Mouse (Mus musculus) testis, adult 2 months (tissue): Measurements from ENCODE around the gene Ugt1a1. TPM values are rescaled to one million over a fixed set of nuclear protein-coding genes. Genes with fewer than 3 reads are reported as not detected.
A peak's percentile ranks its signal among the peaks of the same experiment; 100 is the strongest.

ENCODE experiments used
- H3K27ac ChIP-seq: fragments of 200-500 bp; 2 replicates; pipeline ENCODE4 v1.5.1; 2012; ENCODE audit warnings: low read depth, low read length; ENCODE audit not compliant: control insufficient read depth, insufficient read depth
- H3K27me3 ChIP-seq: fragments of 200-500 bp; 2 replicates; pipeline ENCODE4 v1.6.1; 2012; ENCODE audit warnings: mild to moderate bottlenecking, low read length, moderate library complexity; ENCODE audit not compliant: control insufficient read depth, insufficient read depth
- H3K36me3 ChIP-seq: fragments of 200-500 bp; 2 replicates; pipeline ENCODE4 v1.6.1; 2012; ENCODE audit warnings: mild to moderate bottlenecking, low read length; ENCODE audit not compliant: control insufficient read depth, insufficient read depth
- H3K4me1 ChIP-seq: fragments of 200-500 bp; 2 replicates; pipeline ENCODE4 v1.6.1; 2012; ENCODE audit warnings: low read length; ENCODE audit not compliant: control insufficient read depth, insufficient read depth
- H3K4me3 ChIP-seq: fragments of 200-500 bp; 2 replicates; pipeline ENCODE4 v1.5.1; 2012; ENCODE audit warnings: low read depth, mild to moderate bottlenecking, low read length, moderate library complexity, mixed read lengths; ENCODE audit not compliant: control insufficient read depth
- CTCF ChIP-seq: fragments of 200-500 bp; IDR thresholded peaks from 2 replicates; pipeline ENCODE4 v1.5.1; 2012; ENCODE audit warnings: low read depth, mild to moderate bottlenecking, inconsistent platforms, low read length, moderate library complexity; ENCODE audit not compliant: control insufficient read depth, insufficient read depth, insufficient replicate concordance
- POLR2A ChIP-seq: fragments of 200-500 bp; IDR thresholded peaks from 2 replicates; pipeline ENCODE4 v1.6.1; 2012; ENCODE audit warnings: low read depth, mild to moderate bottlenecking, inconsistent platforms, low read length, moderate library complexity; ENCODE audit not compliant: control insufficient read depth
- polyA plus RNA-seq: library from polyadenylated mRNA; depleted of rRNA; stranded (reverse); fragments of >200 nt; gene quantifications from 2 replicates; pipeline ENCODE4 v1.2.3, GENCODE M21; 2012

Gene Ugt1a1
- polyA plus RNA-seq, 1 experiment, result 0.94 TPM

DNA sequence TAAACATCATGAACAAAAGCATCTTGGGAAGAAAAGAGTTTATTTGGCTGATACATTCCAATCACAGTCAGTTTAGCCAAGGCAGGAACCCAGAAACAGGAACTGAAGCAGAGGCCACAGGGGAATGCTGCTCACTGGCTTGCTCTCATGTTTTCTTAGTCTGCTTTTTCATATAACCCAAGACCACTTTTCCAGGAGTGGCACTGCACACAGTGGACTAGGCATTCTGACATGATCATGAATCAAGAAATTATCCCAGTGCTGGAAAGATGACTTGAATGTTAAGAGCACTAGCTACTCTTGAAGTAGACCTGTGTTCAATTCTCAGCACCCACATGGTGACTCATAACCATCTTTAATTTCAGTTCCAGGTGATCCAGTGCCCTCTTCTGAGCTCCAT, 14.0 kb downstream of the Ugt1a1 start:
- TF ChIP-seq POLR2A, result no peak
- TF ChIP-seq CTCF, result no peak
- H3K4me1 ChIP-seq, result peaks cover 2% of the 10 kb centered on the region; the same call in 1 of the 2 replicates

DNA sequence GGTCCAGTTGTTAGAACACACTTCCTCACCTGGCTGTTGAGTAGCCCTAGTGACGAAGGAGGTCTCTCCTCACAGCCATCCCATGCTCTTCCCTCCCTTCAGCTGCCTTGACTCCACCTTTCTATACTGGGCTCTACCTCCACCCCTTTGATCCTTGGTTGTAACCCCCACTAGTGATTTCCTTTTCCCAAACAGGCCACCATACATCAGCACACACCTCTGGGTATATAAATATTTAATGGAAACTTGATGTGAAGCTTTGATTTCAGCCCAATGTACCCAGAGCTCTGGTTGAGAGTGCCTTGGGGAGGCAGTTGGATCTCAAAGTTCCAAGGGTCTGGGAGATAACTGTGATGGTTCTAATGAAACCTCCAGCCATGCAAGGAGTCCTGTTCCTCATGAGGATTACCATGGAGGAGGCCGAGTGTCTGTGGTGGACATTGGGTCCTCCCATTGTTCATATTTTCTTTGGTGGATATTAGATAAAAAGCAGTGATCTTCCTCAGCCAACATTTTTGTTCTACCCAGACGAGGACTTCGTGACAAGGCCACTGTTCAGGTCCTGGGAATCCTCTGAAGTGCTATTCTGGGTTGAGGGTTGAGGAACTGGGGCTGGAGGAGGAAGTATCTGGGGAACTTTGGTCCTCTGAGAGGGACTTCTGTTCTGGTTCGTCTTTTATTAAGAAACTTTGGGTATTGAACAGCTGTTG, 15.1 kb downstream of the Ugt1a1 start, which contains the start of gene Mroh2a:
TSS of gene Mroh2a (plus strand) at position 317 of the 710 bp plus-strand sequence.
- Histone ChIP-seq H3K27me3 (no peaks in the 10 kb centered on the region), H3K36me3 (no peaks in the 10 kb centered on the region; the same call in 1 of the 2 replicates), H3K4me1 (peaks cover 2% of the 10 kb centered on the region; the same call in 1 of the 2 replicates), H3K4me3 (peak within 1 kb of the TSS; percentile 77), H3K27ac (peak within 1 kb of the TSS; percentile 90)
- no peak for TF ChIP-seq CTCF

More for the DNA sequence above, 14.0 kb downstream of the Ugt1a1 start:
- Histone ChIP-seq H3K36me3 (no peaks in the 10 kb centered on the region; the same call in 1 of the 2 replicates), H3K27ac (no peak overlapping the region), H3K4me3 (peak overlapping the region; percentile 37; the same call in 1 of the 2 replicates), H3K27me3 (no peaks in the 10 kb centered on the region)

DNA sequence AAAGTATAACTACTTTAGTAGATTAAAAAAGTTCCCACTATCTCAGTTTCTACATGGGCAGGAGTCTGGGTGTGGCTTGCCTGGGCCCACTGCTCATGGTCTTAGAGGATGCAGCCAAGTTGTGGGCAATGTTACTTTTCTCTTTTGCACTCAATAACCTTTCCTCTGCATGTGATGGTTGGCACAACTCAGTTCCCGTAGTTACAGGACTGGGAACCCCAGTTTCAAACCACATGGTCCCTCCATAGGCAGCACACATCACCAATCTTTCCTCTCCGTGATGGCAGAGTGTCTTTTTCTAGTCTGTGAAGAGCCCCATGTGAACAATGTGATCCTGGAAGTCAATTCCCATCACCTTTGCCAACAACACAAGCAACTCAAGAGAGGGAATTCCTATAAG, 15.7 kb downstream of the Ugt1a1 start:
- no peaks in the 10 kb centered on the region; the same call in 1 of the 2 replicates for H3K36me3 ChIP-seq
- no peak for TF ChIP-seq CTCF
- no peak for TF ChIP-seq POLR2A
- peak overlapping the region; percentile 77 for H3K4me3 ChIP-seq
- H3K4me1 ChIP-seq, result peaks cover 2% of the 10 kb centered on the region; the same call in 1 of the 2 replicates
- H3K27ac ChIP-seq, result 0 out of 2 replicates have a peak overlapping the region, but pooled peaks have one; percentile 0
- H3K27me3 ChIP-seq, result no peaks in the 10 kb centered on the region

DNA sequence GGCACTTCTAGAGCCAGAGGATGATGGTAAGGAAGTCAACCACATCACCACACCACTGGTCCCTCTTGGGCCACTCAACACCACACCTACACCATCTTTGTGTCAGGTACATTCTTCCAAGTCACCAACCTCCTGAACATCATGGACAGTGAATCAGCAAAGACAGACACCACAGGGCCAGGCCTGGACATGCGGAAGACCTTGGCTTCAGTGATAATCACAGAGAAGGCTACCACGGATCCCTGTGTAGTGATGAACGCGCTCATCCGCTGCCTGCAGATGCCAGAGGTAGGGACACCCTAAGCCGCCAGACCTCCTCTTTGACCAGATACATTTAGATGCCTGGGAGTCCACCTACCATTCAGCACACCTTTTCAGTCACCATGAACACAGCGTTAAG, 16.4 kb downstream of the Ugt1a1 start:
- Histone ChIP-seq H3K27me3 (no peaks in the 10 kb centered on the region), H3K4me1 (peaks cover 2% of the 10 kb centered on the region; the same call in 1 of the 2 replicates), H3K4me3 (peak overlapping the region; percentile 77), H3K36me3 (no peaks in the 10 kb centered on the region; the same call in 1 of the 2 replicates), H3K27ac (no peak overlapping the region)
- TF ChIP-seq CTCF (no peak), POLR2A (no peak)

DNA sequence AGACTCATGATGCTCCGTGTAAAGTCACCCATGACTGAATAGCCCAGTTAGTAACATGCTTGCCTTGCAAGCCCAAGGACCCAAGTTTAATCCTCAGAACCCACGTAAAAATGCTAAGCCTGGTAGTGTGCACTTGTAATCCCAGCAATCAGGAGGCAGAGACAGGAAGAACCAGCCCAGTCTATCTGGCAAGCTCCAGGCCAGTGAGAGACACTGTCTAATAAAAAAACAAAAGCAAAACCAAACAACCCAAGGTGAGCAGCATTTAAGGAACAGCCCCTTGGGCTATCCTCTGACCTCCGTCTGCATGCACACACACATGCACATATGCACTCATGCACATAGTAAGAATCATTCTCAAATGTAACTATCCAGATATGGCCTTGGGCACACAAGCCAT, 17.8 kb downstream of the Ugt1a1 start:
- TF ChIP-seq POLR2A (no peak), CTCF (no peak)
- peaks cover 2% of the 10 kb centered on the region; the same call in 1 of the 2 replicates for H3K4me1 ChIP-seq
- no peaks in the 10 kb centered on the region; the same call in 1 of the 2 replicates for H3K36me3 ChIP-seq
- no peak overlapping the region for H3K4me3 ChIP-seq
- no peaks in the 10 kb centered on the region for H3K27me3 ChIP-seq
- H3K27ac ChIP-seq, result no peak overlapping the region

DNA sequence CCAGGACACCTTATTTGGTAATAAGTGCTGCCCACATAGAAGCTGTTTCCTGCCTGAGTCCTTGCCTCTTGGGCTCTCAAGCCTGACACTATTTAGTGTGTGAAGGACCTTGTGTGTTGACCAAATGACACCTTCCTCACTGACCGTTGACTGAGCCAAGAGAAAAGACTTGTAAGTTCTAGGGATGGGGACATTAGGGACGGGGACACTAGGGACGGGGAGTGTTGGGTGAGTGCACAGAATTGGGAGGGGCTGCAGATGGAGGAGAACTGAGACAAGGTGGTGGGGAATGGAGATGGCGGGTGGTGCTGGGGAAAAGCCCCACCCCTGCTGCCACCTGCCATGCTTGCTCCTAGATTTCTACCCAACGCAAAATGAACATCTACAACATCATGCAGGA, 18.2 kb downstream of the Ugt1a1 start:
- TF ChIP-seq POLR2A (no peak), CTCF (no peak)
- Histone ChIP-seq H3K4me3 (no peak overlapping the region), H3K4me1 (peaks cover 2% of the 10 kb centered on the region; the same call in 1 of the 2 replicates), H3K36me3 (no peaks in the 10 kb centered on the region; the same call in 1 of the 2 replicates), H3K27me3 (no peaks in the 10 kb centered on the region), H3K27ac (no peak overlapping the region)

DNA sequence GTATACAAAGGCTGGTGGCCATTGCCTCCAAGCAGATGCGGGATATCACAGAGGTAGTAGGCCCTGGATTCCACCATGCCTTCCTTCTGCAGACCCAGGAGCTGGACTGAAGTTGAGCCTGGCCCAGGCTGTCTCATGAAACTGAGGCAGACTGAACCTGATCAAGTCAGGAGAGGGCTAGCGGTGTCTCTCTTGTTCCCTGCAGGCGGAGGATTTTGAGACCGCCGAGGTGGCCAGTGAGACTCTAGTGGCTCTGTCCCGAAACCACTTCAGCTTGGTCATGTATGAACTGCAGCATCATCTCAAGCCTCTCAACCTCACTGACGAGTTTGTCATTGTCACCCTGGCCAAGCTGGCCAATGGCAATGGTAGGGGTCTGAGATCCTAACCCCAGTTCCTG, 18.7 kb downstream of the Ugt1a1 start:
- peaks cover 2% of the 10 kb centered on the region; the same call in 1 of the 2 replicates for H3K4me1 ChIP-seq
- no peak for TF ChIP-seq CTCF
- TF ChIP-seq POLR2A, result no peak
- no peaks in the 10 kb centered on the region for H3K27me3 ChIP-seq
- no peak overlapping the region for H3K4me3 ChIP-seq
- H3K27ac ChIP-seq, result no peak overlapping the region
- no peaks in the 10 kb centered on the region; the same call in 1 of the 2 replicates for H3K36me3 ChIP-seq
